Mouse (Mus musculus): ENCODE results near the gene Hps5.
"Not testable (repeated sequence)": the region's sequence is repeated elsewhere in the genome, so short reads cannot be mapped to it uniquely, and the experiment has no call there.

The Hps5 gene

GRCm38 (mm10) chr7:46795287-46796205 is at the start of gene Hps5, which contains the start of gene Gtf2h1:
Gene Hps5, minus strand, starts transcription at chr7:46796064.
Gene Gtf2h1, plus strand, starts transcription at chr7:46796103.
- peak; percentile 99 for DNase-seq (ENCODE audit: extremely low spot score)

- DNase-seq (ENCODE audit: extremely low spot score), result peak; percentile 96
These were observed 49.5 kb upstream of the Hps5 start for GRCm38 (mm10) chr7:46845211-46845977.

GRCm38 (mm10) chr7:46843576-46843975 is 47.7 kb upstream of the Hps5 start:
- DNase-seq (ENCODE audit: extremely low spot score), result no peak

- no peak for DNase-seq (ENCODE audit: extremely low spot score)
These were observed 46.4 kb upstream of the Hps5 start for GRCm38 (mm10) chr7:46842278-46842677.

- DNase-seq (ENCODE audit: extremely low spot score), result no peak
These were observed 45.1 kb upstream of the Hps5 start, which contains the start of gene Ldha for GRCm38 (mm10) chr7:46840787-46841525. Gene Ldha, plus strand, starts transcription at chr7:46841475.

GRCm38 (mm10) chr7:46840326-46840725 is 44.5 kb upstream of the Hps5 start:
- no peak for DNase-seq (ENCODE audit: extremely low spot score)

- no peak for DNase-seq (ENCODE audit: extremely low spot score)
These were observed 44.0 kb upstream of the Hps5 start for GRCm38 (mm10) chr7:46839861-46840260.

GRCm38 (mm10) chr7:46839446-46839845 is 43.6 kb upstream of the Hps5 start:
- no peak for DNase-seq (ENCODE audit: extremely low spot score)

- no peak for DNase-seq (ENCODE audit: extremely low spot score)
These were observed 43.0 kb upstream of the Hps5 start for GRCm38 (mm10) chr7:46838891-46839302.

- DNase-seq (ENCODE audit: extremely low spot score), result peak; percentile 64
These were observed 42.3 kb upstream of the Hps5 start for GRCm38 (mm10) chr7:46838104-46838671.

GRCm38 (mm10) chr7:46837073-46837472 is 41.2 kb upstream of the Hps5 start:
- DNase-seq (ENCODE audit: extremely low spot score), result no peak

- no peak for DNase-seq (ENCODE audit: extremely low spot score)
These were observed 40.5 kb upstream of the Hps5 start for GRCm38 (mm10) chr7:46836357-46836756.

- no peak for DNase-seq (ENCODE audit: extremely low spot score)
These were observed 39.2 kb upstream of the Hps5 start for GRCm38 (mm10) chr7:46834994-46835610.

GRCm38 (mm10) chr7:46833670-46834255 is 37.9 kb upstream of the Hps5 start:
- DNase-seq (ENCODE audit: extremely low spot score), result no peak

- DNase-seq (ENCODE audit: extremely low spot score), result no peak
These were observed 37.4 kb upstream of the Hps5 start for GRCm38 (mm10) chr7:46833266-46833665.

- DNase-seq (ENCODE audit: extremely low spot score), result not testable (repeated sequence)
These were observed 36.4 kb upstream of the Hps5 start for GRCm38 (mm10) chr7:46832112-46832810.

GRCm38 (mm10) chr7:46831693-46832092 is 35.8 kb upstream of the Hps5 start:
- no peak for DNase-seq (ENCODE audit: extremely low spot score)

GRCm38 (mm10) chr7:46830799-46831590 is 35.1 kb upstream of the Hps5 start:
- DNase-seq (ENCODE audit: extremely low spot score), result no peak

GRCm38 (mm10) chr7:46829911-46830310 is 34.0 kb upstream of the Hps5 start:
- no peak for DNase-seq (ENCODE audit: extremely low spot score)

Measured in embryo, embryonic 9.5 days (tissue).